Mouse (Mus musculus): Measurements from ENCODE around the gene Tmem217. TPM values are rescaled to one million over a fixed set of nuclear protein-coding genes. Genes with fewer than 3 reads are reported as not detected.

The Tmem217 gene
- total RNA-seq (2021) = under 1 TPM in 1 of 2 experiments, not detected in 1; 0.50 TPM
- long read RNA-seq, experiment 1 = 0 reads
- long read RNA-seq, experiment 2 = 0 reads

GRCm38 (mm10) chr17:29552162-29552732, at the start of gene Tmem217:
Gene Tmem217 (minus strand): TSS chr17:29552385.
- no peak for DNase-seq (ENCODE audit: low spot score in 2 of 2)

- DNase-seq (ENCODE audit: low spot score in 2 of 2) = no peak
Measured at GRCm38 (mm10) chr17:29601391-29601790, 49.2 kb upstream of the Tmem217 start.

GRCm38 (mm10) chr17:29599537-29599936, 47.4 kb upstream of the Tmem217 start:
- DNase-seq (ENCODE audit: low spot score in 2 of 2) = no peak

GRCm38 (mm10) chr17:29599051-29599450, 46.9 kb upstream of the Tmem217 start:
- DNase-seq (ENCODE audit: low spot score in 2 of 2) = no peak

- DNase-seq (ENCODE audit: low spot score in 2 of 2) = no peak
Measured at GRCm38 (mm10) chr17:29596771-29597132, 44.6 kb upstream of the Tmem217 start.

GRCm38 (mm10) chr17:29595891-29596770, 43.9 kb upstream of the Tmem217 start:
- no peak for DNase-seq (ENCODE audit: low spot score in 2 of 2)

GRCm38 (mm10) chr17:29589221-29589898, 37.2 kb upstream of the Tmem217 start:
- DNase-seq (ENCODE audit: low spot score in 2 of 2) = no peak

GRCm38 (mm10) chr17:29586921-29587320, 34.7 kb upstream of the Tmem217 start:
- no peak for DNase-seq (ENCODE audit: low spot score in 2 of 2)

GRCm38 (mm10) chr17:29585446-29585845, 33.3 kb upstream of the Tmem217 start:
- DNase-seq (ENCODE audit: low spot score in 2 of 2) = no peak

- no peak for DNase-seq (ENCODE audit: low spot score in 2 of 2)
Measured at GRCm38 (mm10) chr17:29584737-29585136, 32.6 kb upstream of the Tmem217 start.

GRCm38 (mm10) chr17:29584306-29584705, 32.1 kb upstream of the Tmem217 start:
- DNase-seq (ENCODE audit: low spot score in 2 of 2) = no peak

GRCm38 (mm10) chr17:29583569-29583968, 31.4 kb upstream of the Tmem217 start:
- DNase-seq (ENCODE audit: low spot score in 2 of 2) = no peak

- DNase-seq (ENCODE audit: low spot score in 2 of 2) = no peak
Measured at GRCm38 (mm10) chr17:29579579-29580126, 27.5 kb upstream of the Tmem217 start.

- no peak for DNase-seq (ENCODE audit: low spot score in 2 of 2)
Measured at GRCm38 (mm10) chr17:29569831-29570230, 17.6 kb upstream of the Tmem217 start.

GRCm38 (mm10) chr17:29568435-29568834, 16.2 kb upstream of the Tmem217 start:
- no peak for DNase-seq (ENCODE audit: low spot score in 2 of 2)

GRCm38 (mm10) chr17:29565521-29565920, 13.3 kb upstream of the Tmem217 start:
- no peak for DNase-seq (ENCODE audit: low spot score in 2 of 2)

GRCm38 (mm10) chr17:29558476-29558875, 6.3 kb upstream of the Tmem217 start:
- DNase-seq (ENCODE audit: low spot score in 2 of 2) = no peak

GRCm38 (mm10) chr17:29556893-29557292, 4.7 kb upstream of the Tmem217 start:
- DNase-seq (ENCODE audit: low spot score in 2 of 2) = no peak

GRCm38 (mm10) chr17:29556456-29556855, 4.3 kb upstream of the Tmem217 start:
- no peak for DNase-seq (ENCODE audit: low spot score in 2 of 2)

- no peak for DNase-seq (ENCODE audit: low spot score in 2 of 2)
Measured at GRCm38 (mm10) chr17:29554176-29554575, 2.0 kb upstream of the Tmem217 start.

- DNase-seq (ENCODE audit: low spot score in 2 of 2) = no peak
Measured at GRCm38 (mm10) chr17:29551019-29551418, 1.2 kb downstream of the Tmem217 start.

All from adrenal gland, postnatal 4 days (tissue).